Mouse (Mus musculus): ENCODE data around the gene F2rl1. TPM values are rescaled to one million over a fixed set of nuclear protein-coding genes. Genes with fewer than 3 reads are reported as not detected.
A peak's percentile ranks its signal among the peaks of the same experiment; 100 is the strongest.
"Not testable (repeated sequence)": the region's sequence is repeated elsewhere in the genome, so short reads cannot be mapped to it uniquely, and the experiment has no call there.

Gene F2rl1
- total RNA-seq, 2 experiments from 2014 or later = 0.96 to 1.0 TPM

DNA sequence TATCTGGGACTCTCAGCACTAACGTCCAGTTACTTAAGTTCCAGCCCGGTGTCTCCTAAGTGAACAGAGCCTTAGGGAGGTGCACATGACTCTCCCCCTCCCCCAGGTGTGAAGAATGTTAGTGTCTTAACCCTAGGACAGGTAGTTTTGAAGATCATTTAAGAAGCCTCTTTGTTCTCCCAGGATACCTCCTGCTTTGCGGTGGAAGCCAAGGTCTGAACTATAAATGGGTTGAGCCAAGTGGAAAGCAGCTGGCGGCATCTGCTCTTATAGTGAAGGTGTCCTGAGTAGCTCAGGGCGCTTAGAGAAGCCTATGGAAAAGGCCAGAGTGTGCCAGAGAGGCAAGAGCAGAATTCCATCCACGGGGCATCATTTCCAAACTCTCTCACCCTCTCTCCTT, 10.0 kb upstream of the F2rl1 start:
- peak; percentile 39 to 46 for DNase-seq
- intact Hi-C loops (cut with DNase I) = no loop called here

DNA sequence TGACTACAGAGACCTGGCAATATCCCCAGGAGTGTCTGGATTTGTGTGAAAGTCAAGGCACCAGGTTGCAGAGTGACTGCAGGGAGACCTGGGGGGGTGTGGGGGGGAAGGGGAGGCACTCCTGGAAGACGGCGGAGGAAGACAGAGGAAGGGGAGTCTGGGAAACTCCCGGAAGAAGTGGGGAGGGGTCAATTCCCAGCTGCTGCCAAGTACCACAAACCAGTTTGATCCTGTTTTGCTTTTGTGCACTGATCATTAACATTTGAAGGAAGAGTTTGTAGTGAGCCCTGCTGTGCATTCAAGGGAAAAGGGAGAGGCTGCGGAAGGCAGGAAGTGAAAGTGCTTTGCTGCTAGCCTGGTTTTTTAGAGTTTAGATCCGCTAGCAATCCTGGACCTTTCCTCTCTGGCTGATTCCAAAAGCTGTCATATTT, 9.1 kb upstream of the F2rl1 start:
- DNase-seq = peak; percentile 15 to 36
- intact Hi-C loops (cut with DNase I) = no loop called here

DNA sequence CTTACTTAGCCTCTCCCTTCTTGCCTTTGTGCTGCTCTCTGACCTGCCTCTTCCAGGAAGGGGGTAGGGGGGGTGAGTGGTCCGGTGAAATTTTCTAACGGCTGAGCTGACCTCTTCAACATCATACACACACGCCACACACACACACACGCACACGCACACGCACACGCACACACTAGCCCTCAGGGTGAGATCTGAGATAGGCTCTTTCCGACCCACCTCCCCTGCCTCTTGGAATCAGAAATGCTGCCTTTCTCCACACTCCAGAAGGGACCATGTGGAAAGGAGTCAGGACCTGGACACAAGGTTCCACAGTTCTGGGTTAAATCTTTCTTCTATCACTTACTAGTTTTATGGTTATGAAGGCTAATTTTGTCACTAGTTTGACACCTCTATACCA, 8.6 kb upstream of the F2rl1 start:
- intact Hi-C loops (cut with DNase I) = no loop called here
- DNase-seq = no peak

DNA sequence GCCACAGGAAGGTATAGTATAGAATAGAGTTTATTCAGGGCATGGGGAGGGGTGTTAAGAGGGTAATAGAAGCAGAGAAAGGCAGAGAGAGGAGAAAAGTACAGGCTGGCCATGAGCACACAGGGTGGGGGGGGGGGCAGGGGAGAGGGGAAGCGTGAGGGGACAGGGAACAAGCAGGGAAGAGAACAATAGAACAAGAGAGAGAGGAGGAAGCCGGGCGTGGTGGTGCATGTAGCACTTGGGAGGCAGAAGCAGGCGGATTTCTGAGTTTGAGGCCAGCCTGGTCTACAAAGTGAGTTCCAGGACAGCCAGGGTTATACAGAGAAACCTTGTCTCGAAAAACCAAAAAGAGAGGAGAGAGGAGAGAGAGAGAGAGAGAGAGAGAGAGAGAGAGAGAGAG, 8.1 kb upstream of the F2rl1 start:
- intact Hi-C loops (cut with DNase I); DNase-seq: not testable (repeated sequence)

DNA sequence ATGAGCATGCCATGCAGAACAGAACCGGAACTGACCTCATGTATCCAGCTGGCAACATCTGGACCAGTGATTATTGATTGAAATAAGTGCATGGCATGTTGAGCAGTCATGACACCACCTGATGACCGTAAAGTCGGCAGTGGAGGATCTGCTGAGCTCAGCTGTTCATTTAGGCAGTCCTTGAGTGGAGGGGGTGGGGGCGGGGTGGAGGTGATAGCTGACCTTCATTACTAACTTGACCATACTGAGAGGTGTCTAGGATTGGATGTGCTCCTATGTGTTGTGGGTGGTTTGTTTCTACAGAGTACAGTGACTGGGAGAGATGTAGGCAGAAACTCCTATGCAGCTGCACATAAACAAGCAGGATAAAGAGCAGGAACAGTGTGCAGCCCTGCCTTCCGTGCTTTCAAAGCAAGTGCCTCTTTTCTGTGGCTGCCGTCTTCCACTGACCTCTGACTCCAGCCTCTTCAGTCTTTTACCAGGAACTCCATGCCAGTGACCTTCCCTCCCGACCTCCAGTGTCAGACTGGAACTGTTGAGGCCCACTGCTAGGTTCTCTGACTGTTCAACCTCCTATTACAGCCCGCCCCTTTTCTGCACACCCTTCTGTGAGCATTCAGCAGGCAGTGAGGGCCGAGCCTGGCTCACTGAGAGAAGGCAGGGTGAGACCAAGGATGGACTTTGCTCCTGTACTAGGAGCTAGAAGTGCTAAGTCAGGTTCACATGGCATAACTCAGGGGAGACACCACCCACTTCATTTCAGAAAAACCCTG, 6.4 kb upstream of the F2rl1 start:
- intact Hi-C loops (cut with DNase I) = loop anchor here (1.0 kb wide), 1 partner anchor 12 kb away; no protein-coding TSS in a partner anchor
- DNase-seq = peak in 1 of 2 experiments; percentile 13

DNA sequence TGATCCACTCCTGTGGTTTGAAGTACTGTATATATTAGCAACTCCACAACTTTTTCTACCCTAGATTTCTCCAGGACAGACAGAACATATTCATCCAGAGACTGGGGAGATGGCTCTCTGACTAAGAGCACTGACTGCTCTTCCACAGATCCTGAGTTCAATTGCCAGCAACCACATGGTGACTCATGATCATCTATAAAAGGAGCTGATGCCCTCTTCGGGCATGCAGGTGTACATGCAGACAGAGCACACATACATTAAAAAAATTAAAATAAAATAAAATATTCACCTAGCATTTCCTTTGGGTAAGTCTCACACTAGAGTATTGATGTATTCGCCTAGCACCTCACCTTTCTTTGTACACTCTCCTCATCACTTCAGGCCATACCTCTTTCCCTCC, 4.2 kb upstream of the F2rl1 start:
- intact Hi-C loops (cut with DNase I) = no loop called here

DNA sequence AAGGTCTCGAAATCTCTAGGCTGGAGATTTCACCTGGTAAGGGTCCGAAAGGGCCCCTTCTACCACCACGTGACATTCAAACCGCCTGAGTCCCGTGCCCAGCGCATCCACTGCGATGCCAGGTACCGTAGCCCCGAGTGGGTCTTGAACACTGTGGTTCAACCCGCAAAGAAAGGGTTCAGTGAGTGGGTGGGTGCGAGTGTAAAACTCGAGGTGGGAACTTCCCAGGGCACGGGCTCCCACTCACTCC, 678 bp downstream of the F2rl1 start:
- DNase-seq = no peak
- intact Hi-C loops (cut with DNase I) = no loop called here

More for the DNA sequence above, 4.2 kb upstream of the F2rl1 start:
- no peak for DNase-seq

DNA sequence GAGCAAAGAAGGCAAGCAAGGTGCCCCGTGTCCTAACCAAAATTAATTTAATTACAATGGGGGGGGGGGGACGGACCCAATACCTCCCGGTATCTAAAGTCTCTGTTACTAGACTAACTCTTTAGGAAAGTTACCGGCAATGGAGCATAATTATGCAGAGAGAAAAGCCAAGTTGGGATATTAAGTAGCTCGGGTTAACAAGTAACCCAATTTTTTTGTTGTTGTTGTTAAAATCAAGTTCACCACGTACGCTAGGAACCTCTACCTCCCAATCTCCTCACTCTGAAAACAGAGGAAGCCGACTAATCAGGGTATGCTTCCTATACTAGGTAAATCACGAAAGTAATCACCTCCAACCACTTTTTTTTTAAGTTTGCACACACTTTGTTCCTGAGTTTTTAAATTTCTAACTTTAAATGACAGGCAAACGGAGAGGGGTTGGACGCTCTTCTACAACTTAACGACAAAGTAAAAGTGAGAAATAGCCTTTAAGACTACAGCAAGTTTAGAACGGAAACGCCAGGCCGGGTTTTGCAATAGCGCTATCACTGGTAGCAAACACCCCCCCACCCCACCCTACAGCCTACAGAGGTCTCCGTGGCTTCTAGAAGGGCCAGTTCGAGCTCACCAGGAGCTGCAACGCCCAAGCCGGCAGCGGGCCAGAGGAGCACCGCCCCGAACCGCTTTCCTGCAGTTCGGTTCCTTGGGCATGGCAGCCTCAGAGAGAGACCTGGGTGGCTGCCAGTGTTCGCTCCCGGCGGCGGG, 1.2 kb downstream of the F2rl1 start:
- peak; percentile 44 to 60 for DNase-seq

DNA sequence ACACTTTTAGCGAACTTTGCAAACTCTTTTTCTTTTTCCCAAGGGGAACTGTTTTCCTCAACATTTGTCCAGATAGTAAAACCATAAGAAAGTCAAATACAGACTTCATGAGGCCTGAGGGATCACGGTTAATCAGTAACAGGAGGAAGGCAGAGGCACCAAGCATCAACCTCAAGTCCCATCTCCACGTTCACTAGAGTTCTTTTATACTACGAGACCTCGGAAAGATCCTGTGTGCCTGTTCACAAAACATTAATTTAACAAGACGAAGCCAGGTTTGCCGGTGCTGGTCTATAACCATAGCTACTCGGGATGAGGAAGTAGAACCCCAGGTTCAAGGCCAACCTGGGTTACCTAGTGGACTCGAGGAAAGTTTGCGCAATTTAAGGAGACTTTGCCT, 2.9 kb downstream of the F2rl1 start:
- DNase-seq = no peak
- intact Hi-C loops (cut with DNase I) = no loop called here

More for the DNA sequence above, 1.2 kb downstream of the F2rl1 start:
- intact Hi-C loops (cut with DNase I) = no loop called here

DNA sequence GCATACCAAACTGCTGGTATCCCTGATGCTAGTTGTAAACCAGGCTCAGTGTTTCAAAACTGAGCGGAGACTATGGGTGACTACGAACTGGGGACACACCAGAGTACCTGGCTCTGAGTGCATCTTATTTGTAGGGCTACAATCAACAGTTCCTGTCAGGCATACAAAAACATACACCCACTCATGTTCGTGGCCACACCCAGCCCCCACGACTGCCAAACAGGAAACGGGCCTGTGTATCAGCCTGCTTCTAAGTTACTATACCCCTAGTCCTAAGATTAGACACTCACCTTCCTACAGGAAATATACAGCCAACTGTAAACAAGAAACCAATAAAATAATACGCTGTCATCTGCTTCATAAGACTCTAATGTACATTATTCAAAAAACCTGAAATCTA, 4.0 kb downstream of the F2rl1 start:
- DNase-seq = no peak
- intact Hi-C loops (cut with DNase I) = no loop called here

DNA sequence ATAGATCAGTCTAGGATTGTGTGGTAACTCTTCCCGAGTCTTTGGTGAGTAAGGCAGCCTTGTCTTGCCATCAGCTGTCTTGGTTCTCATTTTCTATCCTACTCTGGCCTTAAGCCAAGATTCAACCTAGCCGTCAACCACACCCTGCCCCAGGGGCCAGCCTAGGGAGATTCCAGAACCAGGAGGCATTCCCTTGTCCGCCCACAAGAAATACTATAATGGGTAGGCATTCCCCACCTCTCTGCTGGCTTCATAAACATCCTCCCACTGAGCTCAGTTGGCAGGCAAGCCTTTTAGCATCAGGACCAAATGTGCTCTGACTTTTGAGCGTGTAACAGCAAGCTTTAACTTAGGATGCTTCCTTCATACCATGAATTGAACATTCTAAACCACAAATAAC, 10.3 kb downstream of the F2rl1 start:
- no peak for DNase-seq
- intact Hi-C loops (cut with DNase I) = no loop called here

DNA sequence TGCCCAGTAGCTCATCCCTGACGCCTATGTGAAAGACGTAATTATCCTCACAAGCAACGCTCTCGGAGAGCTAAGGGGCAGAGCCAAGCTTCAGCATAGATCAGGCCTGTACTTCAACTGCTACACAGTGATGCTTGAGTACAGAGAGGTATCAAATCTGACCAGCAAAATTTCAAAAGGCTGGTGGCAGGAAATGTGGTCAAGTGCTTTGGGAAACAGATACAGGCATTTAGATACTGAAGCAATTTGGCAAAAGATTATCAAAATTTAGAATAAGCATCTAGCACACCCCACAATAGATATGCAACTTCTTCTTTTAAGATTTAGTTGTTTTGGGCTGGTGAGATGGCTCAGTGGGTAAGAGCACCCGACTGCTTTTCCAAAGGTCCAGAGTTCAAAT, 15.0 kb downstream of the F2rl1 start:
- intact Hi-C loops (cut with DNase I) = no loop called here
- DNase-seq = no peak

DNA sequence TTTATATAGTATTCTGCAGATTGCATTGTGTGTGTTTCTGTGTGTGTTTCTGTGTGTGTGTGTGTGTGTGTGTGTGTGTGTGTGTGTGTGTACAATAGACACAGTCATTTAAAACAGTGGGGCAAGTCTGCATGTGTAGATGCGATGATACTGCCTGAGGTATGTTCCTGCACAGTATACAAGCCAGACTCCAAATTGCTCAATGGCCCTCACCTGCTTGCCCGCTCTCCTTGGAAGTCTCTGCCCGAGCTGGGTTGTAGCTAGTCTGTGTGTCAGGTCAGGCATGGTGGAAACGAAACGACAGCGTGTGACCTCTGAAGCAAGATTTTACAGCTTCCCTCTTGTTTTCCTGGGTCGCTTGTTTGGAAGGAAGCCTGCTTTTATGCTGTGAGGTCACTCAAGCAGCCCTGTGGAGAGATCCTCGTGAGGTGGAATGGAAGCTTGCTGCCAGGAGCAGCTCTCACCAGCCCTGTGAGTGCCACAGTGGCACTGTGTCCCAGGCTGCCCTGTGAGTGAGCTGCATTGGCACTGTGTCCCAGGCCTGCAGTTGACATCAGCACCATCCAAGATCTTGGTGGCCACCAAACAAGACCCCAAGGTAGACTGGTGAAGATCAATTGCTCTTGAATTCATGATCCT, 21.6 kb downstream of the F2rl1 start:
- intact Hi-C loops (cut with DNase I) = no loop called here
- DNase-seq = no peak

DNA sequence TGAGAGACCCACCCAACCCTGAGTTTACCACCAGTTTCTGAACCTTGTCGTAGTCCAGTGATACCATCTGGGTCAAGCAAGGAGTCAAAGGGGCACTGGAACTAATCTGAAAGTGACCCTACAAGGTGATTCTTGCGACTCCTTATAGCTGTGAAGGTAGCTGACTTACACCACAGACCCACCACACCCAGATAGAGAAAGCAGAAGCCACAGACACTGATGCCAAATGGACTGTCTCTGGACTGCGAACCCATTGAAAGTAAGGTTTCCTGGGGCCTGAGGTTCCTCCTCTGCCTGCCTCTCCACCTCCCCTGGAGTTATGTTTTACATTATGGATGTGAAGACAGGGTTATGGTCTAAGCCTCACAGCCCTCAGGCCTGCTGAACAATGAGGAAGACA, 28.4 kb downstream of the F2rl1 start:
- DNase-seq = no peak
- intact Hi-C loops (cut with DNase I) = no loop called here

DNA sequence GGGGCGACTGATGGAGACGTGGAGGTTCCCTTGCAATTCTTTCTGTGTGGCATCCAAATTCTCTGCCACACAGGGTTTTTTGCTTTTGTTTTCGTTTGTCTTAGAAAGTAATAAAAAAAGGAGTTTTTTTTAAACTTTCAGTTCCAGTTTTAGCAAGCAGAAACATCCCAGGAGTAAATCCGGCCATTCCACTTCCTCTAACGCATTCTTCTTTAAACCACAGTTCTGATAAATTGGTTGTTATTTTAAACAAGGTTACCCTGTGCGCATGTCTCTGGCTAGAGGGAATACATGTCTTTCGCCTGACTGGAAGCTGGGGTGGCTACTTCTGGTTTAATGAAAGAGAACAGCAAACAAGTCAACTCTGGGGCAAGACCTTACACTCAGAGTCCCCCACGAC, 30.2 kb downstream of the F2rl1 start:
- intact Hi-C loops (cut with DNase I) = no loop called here
- DNase-seq = peak in 1 of 2 experiments; percentile 13

DNA sequence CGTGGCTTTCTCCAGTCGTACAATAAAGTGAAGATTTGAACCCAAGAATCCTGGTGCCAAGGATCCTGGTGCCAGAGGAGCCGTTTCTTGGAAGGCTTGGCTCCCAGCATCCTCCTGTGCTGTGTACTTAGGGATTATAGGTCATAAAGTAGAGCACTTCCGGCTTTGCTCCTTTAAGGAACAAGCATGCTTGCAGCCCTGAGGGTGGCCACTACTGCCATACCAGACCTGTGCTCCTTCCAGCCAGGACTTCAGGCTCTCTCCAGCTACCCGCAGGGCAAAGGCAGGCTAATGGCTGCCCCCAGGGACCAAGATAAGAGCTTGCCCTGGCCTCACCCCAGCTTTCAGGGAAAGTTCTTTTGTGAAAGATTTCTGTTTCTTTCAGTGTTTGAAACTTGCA, 31.7 kb downstream of the F2rl1 start:
- peak in 1 of 2 experiments; percentile 25 for DNase-seq
- intact Hi-C loops (cut with DNase I) = no loop called here

DNA sequence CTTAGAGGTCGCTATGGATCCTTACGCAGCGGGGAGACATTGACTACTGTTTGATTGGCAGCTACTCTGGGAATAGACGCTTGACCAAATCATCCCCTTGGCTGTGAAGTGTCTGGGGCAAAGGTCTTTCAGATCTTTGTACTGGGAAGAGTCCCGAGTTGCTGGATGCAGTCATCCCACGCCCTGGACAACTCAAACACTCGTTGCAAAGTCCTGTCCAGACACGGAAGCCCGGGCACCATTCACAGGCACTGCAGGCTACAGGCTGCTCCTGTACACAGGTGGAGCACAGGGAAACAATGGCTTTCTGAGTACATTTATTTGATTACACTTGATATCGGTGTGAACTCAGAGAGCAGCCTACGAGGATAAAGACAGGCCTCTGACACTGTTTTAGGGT, 33.7 kb downstream of the F2rl1 start:
- DNase-seq = no peak
- intact Hi-C loops (cut with DNase I) = no loop called here

DNA sequence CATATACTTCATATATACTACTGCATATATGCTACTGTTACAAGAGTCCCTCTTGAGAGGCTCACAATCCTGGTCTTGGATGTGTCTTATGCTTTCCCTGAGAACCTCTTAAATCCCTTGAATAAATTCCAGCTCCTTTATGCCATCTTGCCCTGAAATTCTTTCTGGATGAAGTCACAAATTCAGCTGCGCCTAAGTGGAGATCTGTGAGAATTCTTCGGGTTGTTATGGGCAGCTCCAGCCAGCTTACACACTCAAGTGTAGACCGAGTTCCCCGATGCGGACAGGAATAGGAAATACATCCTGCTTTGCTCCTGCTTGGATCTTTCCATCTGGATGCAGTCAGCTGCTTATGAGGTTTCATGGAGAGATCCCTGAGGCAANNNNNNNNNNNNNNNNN, 40.4 kb downstream of the F2rl1 start:
- intact Hi-C loops (cut with DNase I) = no loop called here

DNA sequence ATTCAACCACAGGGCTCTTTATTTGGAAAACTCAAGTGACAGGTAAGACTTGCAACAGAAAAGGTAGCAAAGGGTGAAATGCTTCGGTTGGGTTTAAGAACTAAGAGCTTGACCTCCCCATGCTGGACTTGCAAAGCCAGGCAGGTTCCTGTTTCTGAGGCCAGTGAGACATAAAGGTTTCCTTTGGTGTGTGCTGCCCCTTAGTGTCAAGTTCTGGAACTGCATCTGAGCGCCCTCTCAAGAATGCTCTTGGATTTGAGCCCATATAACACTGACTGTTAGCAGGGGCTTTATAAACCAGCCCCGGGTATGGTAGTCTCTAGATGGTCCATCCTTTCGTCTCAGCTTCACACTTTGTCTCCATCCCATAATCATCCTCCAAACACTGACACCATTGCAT, 43.6 kb downstream of the F2rl1 start:
- intact Hi-C loops (cut with DNase I) = loop anchor here (1.0 kb wide), 1 partner anchor 91 kb away; no protein-coding TSS in a partner anchor
- peak; percentile 84 to 90 for DNase-seq

More for the DNA sequence above, 40.4 kb downstream of the F2rl1 start:
- DNase-seq = peak in 1 of 2 experiments; percentile 13

DNA sequence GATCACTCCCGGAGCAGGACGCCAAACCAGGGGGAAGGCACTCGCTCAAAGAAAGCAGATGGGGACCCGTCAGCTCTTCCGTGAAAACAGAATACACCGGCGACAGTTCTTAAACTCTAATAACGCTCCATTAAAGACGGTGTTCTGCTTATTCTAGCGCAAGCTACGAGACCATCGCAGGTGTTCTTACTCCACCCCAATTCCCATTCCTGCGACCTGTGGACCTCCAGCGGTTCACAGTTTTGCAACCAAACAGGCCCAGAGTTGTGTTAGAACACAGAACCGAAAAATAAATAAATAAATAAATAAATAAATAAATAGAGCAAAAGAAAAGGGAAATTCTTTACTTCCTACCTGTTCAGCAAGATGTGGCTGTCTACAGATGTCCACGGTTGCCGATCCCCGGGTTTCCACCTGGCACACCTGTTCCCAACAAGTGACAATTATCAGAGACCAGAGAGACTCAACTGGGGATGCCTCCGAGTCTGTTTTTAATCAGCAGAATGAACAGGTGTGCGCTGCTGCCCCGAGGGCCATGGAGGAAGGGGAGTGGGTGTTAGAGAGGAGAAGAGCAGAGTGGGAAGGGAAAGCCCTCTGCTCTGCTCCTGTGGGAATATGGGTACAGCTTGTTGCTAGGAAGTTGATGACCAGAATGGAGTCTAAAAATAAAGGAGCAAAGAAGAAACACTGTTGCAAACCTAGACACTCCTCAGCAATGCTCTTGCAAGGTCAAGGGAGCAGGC, 46.2 kb downstream of the F2rl1 start, which contains the start of gene S100z:
S100z (minus strand) TSS at position 51 of the 743 bp plus-strand sequence.
- intact Hi-C loops (cut with DNase I) = no loop called here
- no peak for DNase-seq

DNA sequence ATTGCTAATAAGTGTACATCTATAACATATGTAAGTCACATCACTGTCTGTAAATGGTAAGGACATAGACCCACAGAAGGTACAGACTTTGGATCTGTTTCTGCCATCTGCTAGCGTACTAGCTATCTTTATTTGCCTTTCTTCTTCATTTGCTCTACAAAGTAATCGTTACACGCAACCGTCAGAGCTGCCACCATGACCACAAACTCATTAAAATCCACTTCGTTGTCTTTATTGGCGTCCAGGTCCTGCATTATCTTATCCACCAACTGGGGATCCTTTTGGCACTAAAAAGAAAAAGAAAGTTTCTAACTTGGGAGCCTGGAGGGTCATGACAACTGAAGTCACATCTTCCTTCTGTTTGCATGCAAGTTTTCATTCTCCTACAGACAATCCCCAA, 47.9 kb downstream of the F2rl1 start:
- intact Hi-C loops (cut with DNase I) = no loop called here
- DNase-seq = no peak
